Mouse (Mus musculus): Measurements from ENCODE around the gene 1700016K19Rik. TPM values are rescaled to one million over a fixed set of nuclear protein-coding genes. Genes with fewer than 3 reads are reported as not detected.

The 1700016K19Rik gene
- total RNA-seq, 2 experiments from 2014 or later, result not detected

DNA sequence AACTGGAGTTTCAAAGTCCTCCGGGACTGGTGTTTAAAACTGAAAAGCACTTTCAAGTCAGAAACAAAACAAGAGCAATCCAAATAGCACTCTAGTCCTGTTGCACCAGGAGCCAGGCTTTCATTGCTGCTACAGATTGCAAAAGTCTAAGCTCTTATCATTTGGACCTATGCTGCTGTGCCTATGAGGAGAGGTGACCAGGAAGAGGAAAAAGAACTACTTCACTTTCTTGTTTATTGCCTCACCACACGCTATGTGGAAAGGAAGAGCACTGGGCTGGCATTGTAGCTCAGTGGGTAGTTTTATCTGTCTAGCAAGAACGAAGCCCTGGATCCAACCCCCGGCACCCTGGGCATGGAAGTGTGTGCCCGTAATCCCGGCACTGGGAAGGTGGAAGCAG lies 33.6 kb downstream of the 1700016K19Rik start:
- DNase-seq (ENCODE audit: low spot score in 2 of 2), result no peak

DNA sequence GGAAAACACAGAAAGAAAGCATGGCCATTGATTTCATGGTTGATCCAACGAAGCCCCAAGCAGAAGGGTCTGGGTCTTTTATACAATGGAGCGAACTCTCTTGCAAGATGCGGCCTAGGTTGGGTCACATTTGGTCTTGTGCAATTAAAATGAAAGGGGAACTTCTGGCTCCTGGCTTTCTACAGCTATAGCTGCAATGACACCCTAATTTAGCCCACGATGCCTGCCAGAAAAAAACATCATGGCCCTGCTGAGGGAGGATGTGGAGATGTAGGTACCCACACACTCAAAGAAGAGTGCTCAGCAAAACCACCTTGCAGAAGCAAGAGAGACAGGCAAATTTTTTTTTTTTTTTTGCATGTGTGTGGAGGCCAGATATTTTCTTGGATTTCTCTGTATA lies 34.1 kb downstream of the 1700016K19Rik start:
- no peak for DNase-seq (ENCODE audit: low spot score in 2 of 2)

DNA sequence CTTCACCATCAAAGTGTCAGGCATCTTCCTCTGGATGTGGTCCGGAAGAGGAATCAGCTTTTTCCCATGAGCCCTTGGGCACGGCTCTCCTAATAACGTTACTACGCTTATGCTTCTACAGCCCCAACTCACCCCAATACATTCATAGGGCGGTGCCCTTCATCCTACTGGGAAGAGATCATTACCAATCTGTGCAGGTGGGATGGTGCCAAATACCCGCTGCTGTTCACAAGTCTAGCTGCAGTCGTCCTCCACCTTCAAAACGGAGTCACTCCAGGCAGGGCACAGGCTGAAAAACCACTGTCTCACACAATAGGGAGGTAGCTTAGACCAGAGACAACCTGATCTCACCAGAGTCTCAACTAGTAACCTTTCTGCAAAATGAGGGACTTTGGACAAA lies 35.5 kb downstream of the 1700016K19Rik start:
- no peak for DNase-seq (ENCODE audit: low spot score in 2 of 2)

- no peak for DNase-seq (ENCODE audit: low spot score in 2 of 2)
Observed at GRCm38 (mm10) chr11:76037581-76038294, 38.0 kb downstream of the 1700016K19Rik start.

GRCm38 (mm10) chr11:76039271-76040053 lies 39.8 kb downstream of the 1700016K19Rik start:
- no peak for DNase-seq (ENCODE audit: low spot score in 2 of 2)

DNA sequence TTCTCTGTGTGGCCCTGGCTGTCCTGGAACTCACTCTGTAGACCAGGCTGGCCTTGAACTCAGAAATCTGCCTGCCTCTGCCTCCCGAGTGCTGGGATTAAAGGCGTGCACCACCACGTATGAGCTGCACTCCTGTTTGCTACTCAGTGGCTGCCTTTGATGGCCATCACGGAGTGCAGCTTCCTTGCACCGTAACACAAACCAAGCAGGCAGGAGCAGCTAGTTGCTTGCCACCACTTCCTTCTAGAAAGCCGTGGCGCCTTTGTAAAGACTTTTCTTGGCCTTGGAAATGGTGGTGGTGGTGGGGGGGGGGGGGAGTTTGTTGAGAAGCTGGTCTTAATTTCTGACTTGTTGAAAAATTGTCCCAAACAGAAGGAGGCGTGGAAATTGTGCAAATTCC lies 40.4 kb downstream of the 1700016K19Rik start:
- no peak for DNase-seq (ENCODE audit: low spot score in 2 of 2)

DNA sequence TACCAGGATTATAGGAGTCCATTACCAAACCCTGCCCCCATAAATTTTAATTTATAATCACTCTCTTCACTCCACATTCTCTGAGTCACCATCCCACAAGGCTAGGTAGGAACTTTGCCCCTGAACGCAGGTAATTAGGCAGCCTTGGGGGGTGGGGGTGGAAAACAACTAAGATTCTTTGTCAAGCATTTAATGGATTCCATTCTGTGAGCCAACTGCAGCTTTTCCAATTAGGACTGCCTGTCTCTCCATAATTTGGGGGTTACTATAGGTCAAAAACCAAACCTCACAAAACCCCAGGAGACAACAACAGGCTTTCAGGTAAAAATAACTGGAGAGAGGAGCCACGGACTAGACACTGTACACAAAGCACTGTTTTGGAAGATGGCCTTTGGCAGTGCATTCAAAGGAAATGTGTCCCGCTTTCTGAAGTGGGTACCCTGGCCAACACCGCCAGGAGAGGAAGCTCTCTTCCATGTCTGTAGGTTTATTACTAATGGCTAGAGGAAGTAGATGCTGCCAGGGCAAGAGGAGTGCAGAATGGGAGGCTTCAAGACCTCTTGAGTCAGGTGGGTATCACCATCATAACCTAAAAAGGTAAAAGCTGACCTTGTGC lies 41.2 kb downstream of the 1700016K19Rik start:
- DNase-seq (ENCODE audit: low spot score in 2 of 2), result no peak

GRCm38 (mm10) chr11:76042041-76042638 lies 42.4 kb downstream of the 1700016K19Rik start:
- no peak for DNase-seq (ENCODE audit: low spot score in 2 of 2)

DNA sequence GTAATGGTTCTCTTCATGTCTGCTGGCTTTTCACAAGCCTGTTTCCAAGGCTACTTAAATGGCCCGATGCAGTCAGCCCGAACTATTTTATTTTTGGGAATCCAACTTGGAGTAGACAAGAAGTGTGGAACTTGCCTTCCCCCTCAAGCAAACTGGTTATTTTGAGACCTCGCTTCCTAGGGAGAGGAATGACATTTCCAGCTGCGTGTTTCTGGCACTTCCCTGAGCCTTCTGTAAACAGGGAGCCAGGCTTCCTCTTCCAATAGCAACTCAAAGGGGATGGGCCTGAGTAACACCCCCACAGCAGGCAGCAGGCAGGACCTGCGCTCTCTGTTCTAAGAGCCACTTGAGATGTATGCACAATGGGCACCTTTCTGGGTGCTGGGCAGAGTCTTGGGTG lies 43.2 kb downstream of the 1700016K19Rik start:
- no peak for DNase-seq (ENCODE audit: low spot score in 2 of 2)

DNA sequence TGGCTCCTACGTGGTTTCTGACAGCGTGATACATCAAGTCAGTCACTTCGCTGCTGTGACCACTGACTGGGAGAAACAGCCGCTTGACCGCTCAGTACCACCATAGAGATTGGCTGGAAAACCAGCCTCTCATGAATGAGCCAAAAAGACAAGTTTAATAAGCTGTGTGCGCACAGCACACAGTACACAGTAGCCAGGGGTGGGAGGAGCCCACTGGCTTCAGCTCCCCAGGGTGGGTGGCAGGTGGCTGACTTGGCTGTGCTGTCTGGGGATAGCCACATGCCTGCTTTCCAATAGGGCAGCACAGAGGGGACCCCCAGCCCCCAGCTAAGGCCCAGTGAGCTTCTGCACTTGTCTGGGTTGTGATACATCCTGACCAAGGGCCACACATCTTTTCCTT lies 44.8 kb downstream of the 1700016K19Rik start:
- DNase-seq (ENCODE audit: low spot score in 2 of 2), result no peak

GRCm38 (mm10) chr11:76045367-76045766 lies 45.7 kb downstream of the 1700016K19Rik start:
- no peak for DNase-seq (ENCODE audit: low spot score in 2 of 2)

DNA sequence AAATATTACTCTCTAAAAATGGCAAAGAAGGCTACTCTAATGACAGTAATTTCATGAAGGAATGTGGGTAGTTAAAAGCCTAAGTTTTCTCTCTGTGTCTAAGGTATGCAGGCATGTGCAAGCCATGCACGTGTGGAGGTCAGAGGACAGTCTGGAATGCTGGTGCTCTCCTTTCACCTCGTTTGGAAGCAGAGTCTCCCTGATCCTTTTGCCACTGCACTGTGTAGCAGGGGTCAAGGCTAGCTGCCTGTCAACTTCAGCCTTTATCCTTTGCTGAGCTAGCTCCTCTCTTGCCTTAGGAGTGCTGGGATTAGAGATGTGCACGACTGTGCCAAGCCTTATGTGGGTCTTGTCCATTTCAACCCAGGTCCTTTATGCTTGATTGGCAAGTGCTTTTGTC lies 50.8 kb downstream of the 1700016K19Rik start:
- DNase-seq (ENCODE audit: low spot score in 2 of 2), result no peak

DNA sequence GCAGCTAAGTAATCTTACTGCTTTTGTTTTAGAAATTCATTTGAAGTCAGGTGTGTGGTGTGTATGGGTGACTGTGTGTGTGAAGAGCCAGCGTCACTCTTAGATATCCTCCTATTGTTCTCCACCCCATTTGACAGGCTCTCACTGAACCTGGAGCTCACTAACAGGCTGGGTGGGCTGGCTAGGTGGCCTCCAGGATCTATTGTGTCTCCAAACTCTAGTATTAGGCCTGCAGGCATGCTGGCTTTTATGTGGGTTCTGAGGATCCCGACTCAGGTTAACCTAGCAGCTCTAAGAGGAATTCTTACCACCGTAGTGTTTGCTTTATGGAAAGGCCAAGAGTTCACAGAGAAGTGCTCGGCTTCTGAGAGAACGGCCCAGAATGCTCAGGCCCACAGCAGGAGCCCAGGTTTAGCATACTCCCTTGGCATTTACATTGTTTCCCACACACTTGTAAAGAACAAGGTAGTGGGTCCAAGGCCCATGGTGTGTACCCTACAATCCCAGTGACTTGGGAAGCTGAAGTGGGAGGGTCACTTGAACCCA lies 51.3 kb downstream of the 1700016K19Rik start:
- no peak for DNase-seq (ENCODE audit: low spot score in 2 of 2)

DNA sequence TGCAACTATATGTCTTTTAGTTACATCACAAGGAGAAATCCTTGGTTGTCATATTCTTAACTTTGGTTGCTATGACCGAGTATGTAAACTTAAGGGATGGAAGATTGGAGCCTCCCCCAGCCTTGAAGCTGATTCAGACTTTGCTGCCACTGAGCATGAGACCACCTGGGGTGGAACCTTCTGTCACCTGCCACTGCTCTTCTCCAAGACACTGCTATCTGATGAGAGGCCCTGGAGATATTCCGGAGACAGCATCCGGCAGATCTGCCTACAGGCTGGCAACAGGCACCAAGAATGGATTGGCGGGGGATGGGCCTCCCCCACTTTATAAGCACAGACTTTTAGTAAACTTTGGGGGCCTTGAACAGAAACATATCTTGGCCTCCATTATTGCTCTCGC lies 52.8 kb downstream of the 1700016K19Rik start:
- DNase-seq (ENCODE audit: low spot score in 2 of 2), result no peak

Other genes with a start within 250 kb of the 1700016K19Rik start
- 10 to 100 TPM; 30.9 to 35.2 TPM for gene Doc2b, start 203.9 kb upstream of the 1700016K19Rik start, total RNA-seq (2021)
- gene Rph3al, start 61.5 kb upstream of the 1700016K19Rik start, total RNA-seq (2021), result 10 to 100 TPM; 18.0 to 19.5 TPM
- 10 to 100 TPM; 35.5 to 40.1 TPM for gene Rflnb, start 27.9 kb downstream of the 1700016K19Rik start, total RNA-seq (2021)
- gene Vps53, start 179.7 kb downstream of the 1700016K19Rik start, total RNA-seq (2021), result 10 to 100 TPM; 42.2 to 49.3 TPM
- gene Fam57a, start 179.8 kb downstream of the 1700016K19Rik start, total RNA-seq (2021), result 10 to 100 TPM in 1 of 2 experiments, 1 to 10 TPM in 1; 9.8 to 10.5 TPM
- gene Dbil5, start 217.7 kb downstream of the 1700016K19Rik start, total RNA-seq (2021), result under 1 TPM in 1 of 2 experiments, not detected in 1; 0.59 TPM
- 10 to 100 TPM in 1 of 2 experiments, 1 to 10 TPM in 1; 9.6 to 10.3 TPM for gene Gemin4, start 217.8 kb downstream of the 1700016K19Rik start, total RNA-seq (2021)
- 10 to 100 TPM; 21.3 to 22.1 TPM for gene Mrm3, start 243.8 kb downstream of the 1700016K19Rik start, total RNA-seq (2021)
- gene Glod4, start 243.8 kb downstream of the 1700016K19Rik start, total RNA-seq (2021), result 100 to 1,000 TPM in 1 of 2 experiments, 10 to 100 TPM in 1; 85.6 to 109 TPM

Measured in adrenal gland, postnatal 4 days (tissue).